Mouse (Mus musculus) left cerebral cortex, adult 2 months (tissue): ENCODE results near the gene Tomm34. TPM values are rescaled to one million over a fixed set of nuclear protein-coding genes. Genes with fewer than 3 reads are reported as not detected.
"Not testable (repeated sequence)": the region's sequence is repeated elsewhere in the genome, so short reads cannot be mapped to it uniquely, and the experiment has no call there.

Experiments used
- DNase-seq, 2 experiments: peaks; one replicate each; pipeline ENCODE4 v3.0.0; 2021 to 2022; ENCODE audit warnings: low spot score in 2 of 2, mixed read lengths in 1 of 2; ENCODE audit errors: extremely low spot score in 1 of 2
- H3K27ac ChIP-seq: fragments of 200-600 bp; 2 replicates; pipeline ENCODE4 v1.8.1; 2022
- H3K4me3 ChIP-seq: fragments of 200-600 bp; 2 replicates; pipeline ENCODE4 v1.8.1; 2022
- CTCF ChIP-seq: fragments of 200-600 bp; IDR thresholded peaks from 2 replicates; pipeline ENCODE4 v1.8.1; 2022; ENCODE audit warnings: antibody characterized with exemption, mild to moderate bottlenecking, moderate library complexity
- intact Hi-C: fragments of 180-260 bp; cut with DNase I; formaldehyde crosslinking; loops from one replicate; pipeline ENCODE4 v1.15.1; 2025
- total RNA-seq, 2 experiments: library from RNA; stranded (reverse); gene quantifications; 2 replicates each; pipeline ENCODE4 v1.2.3; 2021

The Tomm34 gene
- total RNA-seq, 2 experiments from 2014 or later = 79.2 to 83.9 TPM

DNA sequence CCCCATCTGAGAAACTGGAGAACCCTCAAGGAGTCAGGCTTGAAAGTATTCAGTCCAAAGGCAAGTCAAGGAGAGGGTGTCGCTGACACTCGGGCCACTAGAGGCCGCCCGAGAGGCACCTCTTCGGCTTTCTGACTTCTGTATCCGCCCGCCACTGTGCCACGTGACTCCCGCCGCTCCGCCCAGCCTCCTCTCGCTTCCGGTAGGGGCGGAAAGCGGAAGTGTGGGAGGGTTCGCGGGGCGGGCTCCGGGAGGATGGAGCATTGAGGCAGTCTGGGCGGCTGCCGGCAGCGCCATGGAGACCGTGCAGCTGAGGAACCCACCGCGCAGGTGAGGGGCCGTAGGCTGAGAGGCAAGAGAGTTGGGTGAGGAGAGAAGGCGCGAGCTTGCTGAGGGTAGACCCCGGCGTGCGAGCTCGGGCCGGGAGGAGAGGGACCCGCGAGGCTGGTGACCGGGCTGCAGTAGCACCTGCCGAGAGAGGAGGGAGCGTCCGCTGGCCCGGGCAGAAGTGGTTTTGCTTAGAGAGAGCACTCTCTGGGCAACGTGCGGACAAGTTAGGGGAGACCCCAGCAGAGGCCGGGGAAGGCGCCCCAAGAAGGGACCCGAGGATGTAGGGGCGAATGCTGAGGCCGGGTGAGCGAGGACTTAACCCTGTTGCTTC is 3.1 kb upstream of the Tomm34 start:
- DNase-seq = peak; percentile 98
- Histone ChIP-seq H3K4me3 (peak overlapping the region; percentile 99), H3K27ac (peak overlapping the region; percentile 90)
- TF ChIP-seq CTCF = peak; percentile 95
- intact Hi-C loops = loop anchor here (2.0 kb wide), 1 partner anchor 79 kb away; the partner anchor contains the start of gene Ywhab

DNA sequence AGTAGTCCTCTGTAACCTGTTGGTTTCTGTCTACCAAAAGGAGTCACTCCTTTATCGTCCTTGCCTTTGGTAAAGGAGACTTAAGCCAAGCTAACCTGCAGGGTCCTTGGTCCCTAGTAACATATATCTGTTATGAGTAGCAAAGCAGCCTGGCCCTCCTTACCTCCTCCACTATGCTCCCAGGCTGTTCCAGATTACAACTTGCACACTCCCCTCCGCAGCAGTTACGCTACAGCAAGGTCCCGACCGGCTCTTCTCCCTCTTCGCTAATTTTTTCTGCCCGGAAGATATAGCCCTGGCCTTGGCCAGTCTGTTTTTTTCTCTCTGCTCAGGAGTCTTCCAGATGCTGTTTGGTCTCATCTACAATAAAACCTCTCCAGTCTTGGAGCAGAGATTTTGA is 2.2 kb upstream of the Tomm34 start:
- DNase-seq = no peak
- H3K4me3 ChIP-seq = no peak overlapping the region
- H3K27ac ChIP-seq = no peak overlapping the region
- intact Hi-C loops = no loop called here
- TF ChIP-seq CTCF = no peak

DNA sequence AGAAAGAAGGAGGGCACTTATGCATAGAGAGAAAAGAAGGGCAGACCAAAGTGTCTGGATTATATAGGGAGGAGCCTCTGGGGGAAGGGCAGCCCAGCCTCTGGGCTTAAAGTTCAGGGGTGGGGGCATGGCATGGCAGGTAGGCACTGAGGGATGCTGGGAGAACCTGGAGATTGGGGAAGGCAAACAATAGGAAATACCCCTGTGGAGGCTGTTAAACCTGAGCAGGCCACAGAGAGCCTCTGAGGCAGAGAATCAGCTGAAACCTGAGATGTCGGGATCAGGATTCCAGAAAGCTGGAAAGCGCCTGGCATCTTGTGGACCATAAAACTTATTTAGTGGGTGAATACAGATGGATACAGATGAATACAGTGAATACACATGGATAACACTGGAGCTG is 1.1 kb upstream of the Tomm34 start:
- DNase-seq = no peak
- no peak overlapping the region for H3K27ac ChIP-seq
- no peak overlapping the region for H3K4me3 ChIP-seq
- intact Hi-C loops = no loop called here
- TF ChIP-seq CTCF = no peak

DNA sequence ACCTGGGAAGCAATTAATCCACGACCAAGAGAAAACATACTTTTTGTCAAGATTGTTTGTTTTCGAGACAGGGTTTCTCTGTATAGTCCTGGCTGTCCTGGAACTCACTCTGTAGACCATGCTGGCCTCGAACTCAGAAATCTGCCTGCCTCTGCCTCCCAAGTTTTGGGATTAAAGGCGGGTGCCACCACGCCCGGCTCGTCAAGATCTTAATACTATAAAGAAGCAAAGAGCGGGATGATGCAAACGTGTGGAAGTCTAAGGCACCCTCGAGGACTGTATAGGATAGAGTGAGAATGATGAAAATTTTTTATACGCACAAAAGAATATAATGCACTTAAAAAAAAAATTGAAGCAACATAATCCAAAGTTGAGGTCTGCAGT is 460 bp upstream of the Tomm34 start:
- DNase-seq, intact Hi-C loops: not testable (repeated sequence)
- peak overlapping the region; percentile 70; the same call in 1 of the 2 replicates for H3K27ac ChIP-seq
- peak overlapping the region; percentile 82 for H3K4me3 ChIP-seq

DNA sequence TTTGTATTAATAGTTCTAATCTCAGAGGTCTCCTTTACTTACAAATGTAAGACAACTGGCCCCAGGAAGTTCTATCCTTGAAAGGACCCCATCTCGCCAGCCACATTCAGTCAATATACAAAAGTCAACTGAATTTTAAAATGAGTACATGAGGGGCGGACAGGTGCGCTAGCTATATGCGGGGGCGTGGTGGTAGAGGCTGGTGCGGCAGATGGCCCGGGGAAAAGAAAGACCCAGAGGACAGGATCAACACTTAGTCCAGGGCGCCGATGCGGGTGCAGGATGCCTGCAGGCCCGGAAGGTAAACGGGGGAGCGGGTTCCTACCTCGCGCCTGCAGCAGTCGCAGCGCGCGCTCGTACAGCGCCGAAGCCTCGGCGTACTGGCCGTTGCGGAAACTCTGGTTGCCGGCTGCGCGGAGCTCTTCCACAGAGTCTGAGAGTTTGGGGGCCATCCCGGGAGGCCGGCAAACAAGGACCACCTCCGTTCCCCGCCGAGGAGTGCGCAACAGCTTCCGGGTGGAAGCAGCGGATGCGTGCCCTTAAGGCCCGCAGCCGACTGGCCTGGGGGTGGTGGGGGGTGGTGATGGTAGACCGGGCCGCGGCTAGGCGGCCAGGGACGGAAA is 716 bp downstream of the Tomm34 start, which contains the start of gene Stk4:
TSS of gene Stk4 (plus strand) at position 181 of the 623 bp plus-strand sequence.
- Histone ChIP-seq H3K4me3 (peak within 1 kb of the TSS; percentile 82), H3K27ac (peak within 1 kb of the TSS; percentile 88)
- no peak for DNase-seq
- intact Hi-C loops = no loop called here
- no peak for TF ChIP-seq CTCF

DNA sequence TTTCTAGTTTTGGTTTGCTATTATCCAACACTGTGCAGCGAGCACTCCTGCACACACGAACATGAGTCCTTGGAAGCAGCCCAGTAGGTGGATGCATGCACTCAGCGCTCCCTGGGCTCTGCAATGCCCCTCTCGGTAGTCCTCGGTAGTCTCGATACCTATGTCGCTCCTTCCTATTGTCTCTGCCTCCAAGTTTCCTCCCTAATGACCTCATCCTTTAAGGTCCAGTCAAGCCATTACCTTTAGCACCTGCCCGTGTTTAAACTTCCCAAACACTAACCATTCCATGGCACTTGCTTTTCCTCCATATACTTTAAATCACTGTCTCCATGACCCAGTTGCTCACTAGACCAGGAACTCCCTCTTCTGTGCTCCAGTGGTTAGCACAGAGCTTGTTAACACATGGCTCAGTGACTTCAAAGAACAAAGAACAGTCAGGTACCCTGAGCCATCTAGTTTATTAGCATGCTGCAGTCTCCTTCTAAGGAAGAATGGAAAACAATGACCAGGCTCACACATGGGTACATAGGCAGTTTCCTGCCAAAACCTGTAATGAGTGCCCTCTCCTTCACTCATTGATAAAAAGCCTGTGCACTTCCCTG is 11.2 kb downstream of the Tomm34 start:
- TF ChIP-seq CTCF = no peak
- no peak for DNase-seq
- intact Hi-C loops = no loop called here
- Histone ChIP-seq H3K4me3 (no peak overlapping the region), H3K27ac (no peak overlapping the region)

DNA sequence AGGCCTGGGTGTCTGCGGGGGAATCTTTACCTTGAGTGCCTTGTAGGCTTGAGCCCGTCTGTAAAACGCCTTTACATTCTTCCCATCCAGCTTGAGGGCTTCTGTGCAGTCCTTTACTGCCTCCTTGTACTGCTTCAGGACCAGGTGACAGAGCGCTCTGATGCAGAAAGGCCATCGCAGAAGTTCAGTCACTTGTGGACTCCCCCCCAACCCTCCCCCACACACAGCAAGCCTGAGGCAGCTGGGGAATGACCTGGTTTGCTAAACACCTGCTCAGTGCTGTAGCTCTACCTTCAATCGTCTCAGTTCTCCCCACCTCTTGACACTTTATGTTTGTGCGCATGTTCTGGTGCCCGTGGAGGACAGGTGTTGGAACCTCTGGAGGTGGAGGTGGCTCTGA is 16.3 kb downstream of the Tomm34 start:
- no peak for DNase-seq
- intact Hi-C loops = no loop called here

DNA sequence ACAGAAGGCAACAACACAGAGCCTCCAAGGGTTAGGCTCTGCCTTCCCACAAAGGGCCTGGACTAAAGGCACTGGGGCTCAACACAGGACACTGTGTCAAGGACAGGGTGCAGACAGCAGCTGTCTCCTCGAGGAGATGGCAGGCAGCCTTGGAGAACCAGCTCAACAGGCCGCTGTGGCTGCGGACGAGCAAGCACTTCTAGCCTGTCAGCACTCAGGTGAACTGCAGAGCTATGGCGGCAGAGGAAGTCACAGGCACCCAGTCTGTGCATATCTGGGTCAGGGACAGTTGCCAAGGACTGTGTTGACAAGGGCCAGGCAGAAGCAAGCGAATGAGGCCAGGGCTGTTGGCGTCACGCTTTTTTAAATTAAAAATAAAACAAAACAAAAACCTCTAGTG is 17.2 kb downstream of the Tomm34 start:
- no peak for DNase-seq
- Histone ChIP-seq H3K27ac (no peak overlapping the region), H3K4me3 (no peak overlapping the region)
- no peak for TF ChIP-seq CTCF
- intact Hi-C loops = no loop called here

More for the DNA sequence above, 16.3 kb downstream of the Tomm34 start:
- TF ChIP-seq CTCF = no peak
- Histone ChIP-seq H3K4me3 (no peak overlapping the region), H3K27ac (no peak overlapping the region)

DNA sequence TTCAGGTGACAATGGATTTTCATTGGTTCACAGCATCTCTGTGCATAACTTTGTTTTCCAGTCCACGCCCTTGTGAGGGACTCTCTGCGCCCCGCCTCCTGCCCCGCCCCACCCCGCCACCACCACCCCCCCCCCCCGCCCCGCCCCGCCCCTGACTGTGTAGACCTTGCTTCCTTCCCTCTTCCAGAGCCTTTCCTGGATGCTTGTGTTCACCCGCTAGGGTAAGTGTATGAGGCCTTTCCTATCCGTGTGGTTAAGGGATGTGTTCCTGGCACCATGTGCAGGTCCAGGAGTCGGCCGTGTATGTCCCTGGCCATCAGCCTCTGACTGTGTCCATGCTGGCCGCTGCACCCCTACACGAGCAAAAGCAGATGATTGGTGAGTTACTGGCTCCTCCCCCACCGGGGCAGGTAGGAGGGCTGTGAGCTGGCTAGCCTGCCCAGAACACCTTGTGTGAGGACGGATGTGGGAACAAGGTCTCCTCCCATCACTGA is 23.7 kb downstream of the Tomm34 start:
- no peak for TF ChIP-seq CTCF
- intact Hi-C loops = no loop called here
- H3K27ac ChIP-seq = no peak overlapping the region
- no peak for DNase-seq
- no peak overlapping the region for H3K4me3 ChIP-seq

DNA sequence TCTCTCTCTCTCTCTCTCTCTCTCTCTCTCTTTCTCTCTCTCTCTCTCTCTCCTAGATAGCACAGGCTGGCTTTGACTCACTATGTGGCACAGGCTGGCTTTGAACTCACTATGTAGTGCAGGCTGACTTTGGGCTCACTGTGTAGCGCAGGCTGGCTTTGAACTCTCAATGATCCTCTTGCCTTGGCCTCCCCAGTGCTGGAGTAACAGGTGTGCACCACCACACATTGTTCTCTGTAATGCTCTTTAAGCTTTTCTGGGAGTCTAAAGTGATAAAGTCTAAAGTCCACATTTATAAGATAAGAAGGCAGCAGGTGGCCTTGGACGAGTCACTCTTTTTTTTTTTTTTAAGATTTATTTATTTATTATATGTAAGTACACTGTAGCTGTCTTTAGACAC is 29.4 kb downstream of the Tomm34 start:
- TF ChIP-seq CTCF = no peak
- DNase-seq = no peak
- intact Hi-C loops = no loop called here
- no peak overlapping the region for H3K4me3 ChIP-seq
- no peak overlapping the region for H3K27ac ChIP-seq

DNA sequence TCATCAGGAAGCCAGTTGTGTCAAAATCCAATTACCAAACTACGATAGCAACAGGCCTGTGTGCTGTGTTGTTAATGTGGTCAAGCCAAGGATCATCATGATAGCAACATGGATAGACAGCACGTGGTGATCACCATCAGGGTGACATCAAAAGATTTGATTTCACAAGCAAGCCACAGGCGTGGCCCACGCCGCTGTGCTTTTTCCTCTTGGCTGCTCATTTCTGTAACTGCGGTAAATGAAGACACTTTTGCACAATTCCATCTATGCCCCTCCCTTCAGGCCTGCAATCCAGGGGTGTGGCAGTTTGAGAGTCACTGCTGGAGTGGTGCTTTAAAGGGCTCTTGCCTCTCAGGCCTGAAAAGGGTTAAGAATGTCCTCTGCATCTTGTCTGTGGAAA is 30.0 kb downstream of the Tomm34 start:
- DNase-seq = no peak
- H3K4me3 ChIP-seq = no peak overlapping the region
- no peak overlapping the region for H3K27ac ChIP-seq
- intact Hi-C loops = no loop called here
- TF ChIP-seq CTCF = no peak

DNA sequence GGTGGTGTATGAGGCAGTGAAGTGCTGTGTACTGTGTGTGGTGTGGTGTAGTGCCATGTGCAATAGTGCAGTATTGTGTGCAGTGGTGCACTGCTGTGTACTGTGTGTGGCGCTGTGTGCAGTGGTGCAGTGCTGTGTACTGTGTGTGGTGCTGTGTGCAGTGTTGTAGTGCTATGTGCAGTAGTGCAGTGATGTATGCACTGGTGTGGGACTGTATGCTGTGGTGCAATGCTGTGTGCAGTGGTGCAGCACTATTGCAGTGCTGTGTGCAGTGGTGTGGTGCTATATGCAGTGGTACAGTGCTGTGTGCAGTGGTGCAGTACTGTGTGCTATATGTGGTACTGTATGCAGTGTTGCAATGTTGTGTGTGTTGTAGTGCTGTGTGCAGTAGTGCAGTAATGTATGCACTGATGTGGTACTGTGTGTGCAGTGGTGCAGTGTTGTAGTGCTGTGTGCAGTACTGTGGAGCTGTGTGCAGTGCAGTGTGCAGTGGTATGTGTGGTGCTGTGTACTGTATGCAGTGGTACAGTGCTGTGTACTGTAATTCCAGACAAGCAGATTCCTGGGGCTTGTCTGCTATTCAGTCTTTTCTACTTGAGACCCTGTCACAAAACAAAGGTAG is 32.5 kb downstream of the Tomm34 start:
- intact Hi-C loops = no loop called here
- no peak for DNase-seq
- no peak overlapping the region for H3K4me3 ChIP-seq
- no peak for TF ChIP-seq CTCF
- H3K27ac ChIP-seq = no peak overlapping the region
